In the genomic region with DNA sequence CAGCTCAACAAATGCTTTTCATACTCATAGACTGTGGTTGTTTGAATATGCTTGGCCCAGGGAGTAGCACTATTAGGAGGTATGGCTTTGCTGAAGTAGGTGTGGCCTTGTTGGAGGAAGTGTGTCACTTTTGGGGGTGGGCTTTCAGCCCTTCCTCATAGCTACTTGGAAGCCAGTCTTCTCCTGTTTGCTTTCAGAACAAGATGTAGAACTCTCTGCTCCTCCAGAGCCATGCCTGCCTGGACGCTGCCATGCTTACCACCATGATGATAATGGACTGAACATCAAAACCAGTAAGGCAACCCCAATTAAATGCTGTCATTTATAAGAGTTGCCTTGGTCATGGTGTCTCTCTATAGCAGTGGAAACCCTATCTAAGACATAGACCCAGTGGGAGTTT, we compare ENCODE assay signal across 25 mouse cellular contexts.
"Had no signal": no experiment of that assay in that cellular context is flagged by ENCODE, and none has a peak within 500 bp of the region (broad histone marks: within the 10 kb centered on the region; RNA-seq: fewer than 3 reads in every experiment).

No protein-coding gene starts in this region.

- H3K4me2 ChIP-seq: heart, embryonic 12.5 days; hindbrain, embryonic 12.5 days; hindbrain, embryonic 14.5 days; intestine, embryonic 15.5 days; kidney, embryonic 15.5 days; limb, embryonic 12.5 days; liver, embryonic 12.5 days had no signal

- H3K9ac ChIP-seq: heart, embryonic 12.5 days; hindbrain, embryonic 12.5 days; hindbrain, embryonic 14.5 days; intestine, embryonic 15.5 days; kidney, embryonic 15.5 days; limb, embryonic 12.5 days; liver, embryonic 12.5 days; liver, embryonic 14.5 days had no signal

- H3K4me1 ChIP-seq: hindbrain, embryonic 10.5 days; hindbrain, embryonic 12.5 days; intestine, embryonic 15.5 days; kidney, embryonic 15.5 days; liver, embryonic 12.5 days had no signal

- H3K27me3 ChIP-seq: heart, embryonic 12.5 days; hindbrain, embryonic 12.5 days; intestine, embryonic 15.5 days; kidney, embryonic 15.5 days; limb, embryonic 12.5 days; liver, embryonic 12.5 days had no signal

- H3K27ac ChIP-seq: heart, adult 2 months; hindbrain, embryonic 10.5 days; hindbrain, embryonic 12.5 days; hindbrain, embryonic 14.5 days; intestine, embryonic 15.5 days; kidney, embryonic 15.5 days; kidney, postnatal 0 days; limb, embryonic 12.5 days; liver, embryonic 12.5 days; liver, embryonic 14.5 days had no signal

- ATAC-seq: hindbrain, embryonic 16.5 days; inflammation-experienced regulatory T-cells, adult 6 months; intestine, embryonic 15.5 days; intestine, postnatal 0 days; liver, embryonic 12.5 days had no signal

- H3K36me3 ChIP-seq: intestine, embryonic 15.5 days; kidney, embryonic 15.5 days; liver, embryonic 12.5 days had no signal

- H3K4me3 ChIP-seq: heart, adult 2 months; heart, embryonic 12.5 days; hindbrain, embryonic 10.5 days; hindbrain, embryonic 12.5 days; intestine, embryonic 15.5 days; kidney, embryonic 15.5 days; limb, embryonic 12.5 days; liver, embryonic 12.5 days had no signal

- H3K9me3 ChIP-seq: heart, embryonic 12.5 days; hindbrain, embryonic 10.5 days; hindbrain, embryonic 12.5 days; intestine, embryonic 15.5 days; kidney, embryonic 15.5 days; limb, embryonic 12.5 days; liver, embryonic 12.5 days had no signal

- DNase-seq: gastrocnemius, postnatal 14 days; gastrocnemius, postnatal 36 days; heart, adult 2 months; heart, postnatal 10 days; heart, postnatal 4 days; kidney, adult 18-20 months; kidney, adult 8-10 months; kidney, postnatal 14 days; kidney, postnatal 36 days; layer of hippocampus, adult 9-11 months; layer of hippocampus, postnatal 36 days; left cerebral cortex, postnatal 4 days had no signal
